Mouse (Mus musculus) CD4-positive helper T cell, adult 2 months (primary cell): ENCODE data around the gene Trit1.
A peak's percentile ranks its signal among the peaks of the same experiment; 100 is the strongest.

ENCODE experiments used
- DNase-seq: peaks from one replicate; pipeline ENCODE4 v3.0.0-alpha.2; 2012; ENCODE audit warnings: low read depth, missing footprints, low spot score

Trit1 gene

GRCm38 (mm10) chr4:123044842-123045241 is 28.4 kb downstream of the Trit1 start:
- DNase-seq, result no peak

GRCm38 (mm10) chr4:123046300-123046699 is 29.9 kb downstream of the Trit1 start:
- DNase-seq, result no peak

GRCm38 (mm10) chr4:123050681-123051211 is 34.3 kb downstream of the Trit1 start:
- peak; percentile 50 for DNase-seq

- no peak for DNase-seq
These were observed 36.8 kb downstream of the Trit1 start for GRCm38 (mm10) chr4:123053179-123053578.

GRCm38 (mm10) chr4:123054172-123054790 is 37.9 kb downstream of the Trit1 start:
- DNase-seq, result no peak

GRCm38 (mm10) chr4:123056560-123057109 is 40.2 kb downstream of the Trit1 start:
- DNase-seq, result no peak

- no peak for DNase-seq
These were observed 41.6 kb downstream of the Trit1 start for GRCm38 (mm10) chr4:123057957-123058356.

- no peak for DNase-seq
These were observed 45.3 kb downstream of the Trit1 start for GRCm38 (mm10) chr4:123061744-123062143.

- DNase-seq, result no peak
These were observed 52.2 kb downstream of the Trit1 start for GRCm38 (mm10) chr4:123068646-123069045.

- peak; percentile 31 for DNase-seq
These were observed 55.0 kb downstream of the Trit1 start for GRCm38 (mm10) chr4:123071266-123071966.

GRCm38 (mm10) chr4:123076928-123077327 is 60.5 kb downstream of the Trit1 start:
- DNase-seq, result no peak

GRCm38 (mm10) chr4:123078231-123078630 is 61.8 kb downstream of the Trit1 start:
- DNase-seq, result no peak

- DNase-seq, result no peak
These were observed 64.4 kb downstream of the Trit1 start for GRCm38 (mm10) chr4:123080791-123081190.

GRCm38 (mm10) chr4:123082283-123083163 is 66.1 kb downstream of the Trit1 start:
- DNase-seq, result peak; percentile 73

- DNase-seq, result no peak
These were observed 67.0 kb downstream of the Trit1 start for GRCm38 (mm10) chr4:123083323-123083902.

- DNase-seq, result peak; percentile 35
These were observed 68.9 kb downstream of the Trit1 start for GRCm38 (mm10) chr4:123085290-123085689.

- DNase-seq, result no peak
These were observed 70.0 kb downstream of the Trit1 start for GRCm38 (mm10) chr4:123086381-123086780.

- no peak for DNase-seq
These were observed 76.2 kb downstream of the Trit1 start for GRCm38 (mm10) chr4:123092621-123093020.

GRCm38 (mm10) chr4:123093064-123093776 is 76.8 kb downstream of the Trit1 start:
- no peak for DNase-seq

GRCm38 (mm10) chr4:123093869-123094268 is 77.5 kb downstream of the Trit1 start:
- DNase-seq, result no peak
